Mouse (Mus musculus): ENCODE measurements at regions not wholly inside any gene's neighbourhood (a gene's known extent, or its start where the extent isn't known, plus 50 kb on each side); places are given as distances from the start of the nearest gene placed in this dataset.

DNA sequence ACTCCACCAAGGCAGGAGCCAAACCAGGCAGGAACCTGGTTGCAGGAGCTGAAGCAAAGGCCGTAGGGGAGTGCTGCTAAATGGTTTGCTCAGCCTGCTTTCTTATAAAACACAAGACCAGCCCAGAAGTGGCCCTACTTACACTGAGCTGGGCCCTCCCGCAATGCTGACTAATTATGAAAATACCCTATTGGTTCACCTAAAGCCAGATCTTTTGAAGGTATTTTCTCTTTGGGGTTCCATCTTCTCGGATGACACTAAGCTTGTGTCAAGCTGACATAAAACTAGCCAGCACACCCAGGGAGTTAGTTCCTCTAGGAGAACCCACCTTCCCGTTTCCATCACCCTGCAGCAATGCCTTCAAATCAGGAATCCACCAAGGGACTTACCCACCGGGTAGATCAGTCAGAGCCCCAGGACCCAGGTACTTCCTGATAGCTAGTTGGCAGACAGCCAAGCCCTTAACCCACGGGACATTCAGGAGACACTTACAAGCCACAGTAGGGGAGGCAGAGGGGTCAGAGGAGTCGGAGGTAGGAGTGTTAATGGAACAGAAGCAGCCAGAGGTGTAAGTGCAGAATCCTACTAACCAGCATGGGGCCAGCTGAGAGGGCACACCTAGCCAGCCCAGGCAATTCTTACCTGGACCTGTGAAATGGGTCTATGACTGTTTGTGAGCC is 158.9 kb downstream of the Rab11fip4 start:
- Histone ChIP-seq H3K4me1 (ENCODE audit: control insufficient read depth, insufficient read depth, low read length) (peaks cover 8% of the 10 kb centered on the region), H3K4me3 (replicated peaks; ENCODE audit: extremely low read depth, low read depth, low read length) (no peak overlapping the region)
- TF ChIP-seq CTCF (IDR thresholded peaks at IDR 0.05; ENCODE audit: insufficient read depth, low read length) (no peak), POLR2A (IDR thresholded peaks at IDR 0.05; ENCODE audit: borderline replicate concordance, extremely low read depth, low read depth, low read length) (no peak)
- 52% methylated on average over 7 of the region's 7 CpGs for WGBS
- DNase-seq = no peak

DNA sequence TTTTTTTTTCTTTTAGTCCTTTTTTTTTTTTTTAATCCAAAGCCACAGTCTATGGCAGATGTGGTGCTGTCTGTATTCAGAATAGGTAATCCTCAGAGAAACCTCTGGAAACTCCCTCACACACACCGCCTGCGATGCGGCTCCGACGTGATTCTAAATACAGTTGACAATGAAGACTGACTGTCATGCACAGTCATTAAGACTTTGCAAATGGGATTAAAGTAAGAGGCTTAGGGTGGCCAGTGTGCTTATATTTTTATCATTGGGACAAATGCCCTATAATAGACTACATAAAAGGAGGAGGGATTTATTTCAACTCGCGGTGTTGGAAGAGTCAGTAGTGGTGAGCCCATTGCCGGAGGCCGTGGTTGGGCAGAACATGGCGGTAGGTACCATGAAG is 158.1 kb downstream of the Rab11fip4 start:
- DNase-seq = no peak
- H3K4me1 ChIP-seq (ENCODE audit: control insufficient read depth, insufficient read depth, low read length) = peaks cover 8% of the 10 kb centered on the region
- no peak overlapping the region for H3K4me3 ChIP-seq (replicated peaks; ENCODE audit: extremely low read depth, low read depth, low read length)
- TF ChIP-seq POLR2A (IDR thresholded peaks at IDR 0.05; ENCODE audit: borderline replicate concordance, extremely low read depth, low read depth, low read length) = no peak
- no peak for TF ChIP-seq CTCF (IDR thresholded peaks at IDR 0.05; ENCODE audit: insufficient read depth, low read length)
- 95% methylated on average over 10 of the region's 10 CpGs for whole genome bisulfite sequencing

DNA sequence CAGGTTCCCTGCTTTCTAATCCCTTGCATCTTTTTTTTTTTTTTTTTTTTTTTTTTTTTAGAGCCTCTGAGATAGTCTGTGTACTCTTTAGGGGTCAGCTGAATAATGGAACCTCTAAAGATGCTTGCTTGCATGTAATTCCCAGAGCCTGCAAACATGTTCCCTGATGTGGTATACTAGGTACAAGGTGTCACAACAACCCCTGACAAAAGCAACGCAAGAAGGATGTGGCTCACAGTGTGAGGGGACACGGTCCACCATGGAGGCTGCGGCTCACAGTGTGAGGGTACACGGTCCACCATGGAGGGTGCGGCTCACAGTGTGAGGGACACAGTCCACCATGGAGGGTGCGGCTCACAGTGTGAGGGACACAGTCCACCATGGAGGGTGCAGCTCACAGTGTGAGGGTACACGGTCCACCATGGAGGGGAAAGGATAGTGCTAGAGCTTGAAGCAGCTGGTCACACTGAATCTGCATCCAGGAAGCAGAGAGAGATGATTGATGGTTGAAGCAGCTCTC is 157.7 kb downstream of the Rab11fip4 start:
- H3K4me1 ChIP-seq (ENCODE audit: control insufficient read depth, insufficient read depth, low read length) = peaks cover 8% of the 10 kb centered on the region
- no peak for DNase-seq
- TF ChIP-seq CTCF (IDR thresholded peaks at IDR 0.05; ENCODE audit: insufficient read depth, low read length) (no peak), POLR2A (IDR thresholded peaks at IDR 0.05; ENCODE audit: borderline replicate concordance, extremely low read depth, low read depth, low read length) (no peak)
- WGBS = 97% methylated on average over 7 of the region's 7 CpGs
- no peak overlapping the region for H3K4me3 ChIP-seq (replicated peaks; ENCODE audit: extremely low read depth, low read depth, low read length)

DNA sequence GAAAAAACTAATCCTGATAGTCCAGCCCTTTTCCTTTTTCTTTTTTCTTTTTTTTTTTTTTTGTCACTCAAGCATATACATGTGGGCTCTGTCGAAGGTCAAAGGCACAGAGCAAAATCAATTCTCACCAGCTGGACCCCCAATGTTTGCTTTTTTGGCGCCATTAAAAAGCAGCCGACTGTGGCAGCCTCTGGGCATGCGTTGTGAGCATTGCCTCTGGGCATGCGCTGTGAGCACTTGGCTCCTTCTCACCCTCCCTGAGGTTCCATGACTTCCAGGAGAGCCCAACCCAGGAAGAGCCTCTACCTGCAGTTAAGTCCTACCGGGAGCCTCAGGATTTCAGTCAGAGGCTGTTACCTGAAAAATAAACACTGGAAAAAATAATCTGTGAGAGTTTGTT is 156.8 kb downstream of the Rab11fip4 start:
- no peak for DNase-seq
- no peak overlapping the region for H3K4me3 ChIP-seq (replicated peaks; ENCODE audit: extremely low read depth, low read depth, low read length)
- 72% methylated on average over 6 of the region's 6 CpGs for WGBS
- TF ChIP-seq POLR2A (IDR thresholded peaks at IDR 0.05; ENCODE audit: borderline replicate concordance, extremely low read depth, low read depth, low read length) (no peak), CTCF (IDR thresholded peaks at IDR 0.05; ENCODE audit: insufficient read depth, low read length) (no peak)
- H3K4me1 ChIP-seq (ENCODE audit: control insufficient read depth, insufficient read depth, low read length) = peaks cover 5% of the 10 kb centered on the region
